Mouse (Mus musculus) brown adipose tissue, adult 24 weeks (tissue): ENCODE data around the gene Dnah6. TPM values are rescaled to one million over a fixed set of nuclear protein-coding genes. Genes with fewer than 3 reads are reported as not detected.

Experiments used
- H3K27ac ChIP-seq: fragments of 200-500 bp; replicated peaks from 2 replicates; pipeline ENCODE4 v1.5.1; 2012; ENCODE audit warnings: low read depth, mild to moderate bottlenecking, low read length
- H3K4me1 ChIP-seq: fragments of 200-500 bp; 2 replicates; pipeline ENCODE4 v1.6.1; 2012; ENCODE audit warnings: low read length, mixed read lengths; ENCODE audit not compliant: control insufficient read depth, insufficient read depth, insufficient read length
- H3K4me3 ChIP-seq: fragments of 200-500 bp; 2 replicates; pipeline ENCODE4 v1.5.1; 2012; ENCODE audit warnings: low read depth, mild to moderate bottlenecking, low read length, moderate library complexity; ENCODE audit not compliant: insufficient read depth
- polyA plus RNA-seq: library from polyadenylated mRNA; stranded (reverse); fragments of >200 nt; gene quantifications from 2 replicates; pipeline ENCODE4 v1.2.4, GENCODE M21; 2012; ENCODE audit not compliant: missing spikeins, insufficient read depth, insufficient read length

The Dnah6 gene
- polyA plus RNA-seq, 1 experiment = not detected

DNA sequence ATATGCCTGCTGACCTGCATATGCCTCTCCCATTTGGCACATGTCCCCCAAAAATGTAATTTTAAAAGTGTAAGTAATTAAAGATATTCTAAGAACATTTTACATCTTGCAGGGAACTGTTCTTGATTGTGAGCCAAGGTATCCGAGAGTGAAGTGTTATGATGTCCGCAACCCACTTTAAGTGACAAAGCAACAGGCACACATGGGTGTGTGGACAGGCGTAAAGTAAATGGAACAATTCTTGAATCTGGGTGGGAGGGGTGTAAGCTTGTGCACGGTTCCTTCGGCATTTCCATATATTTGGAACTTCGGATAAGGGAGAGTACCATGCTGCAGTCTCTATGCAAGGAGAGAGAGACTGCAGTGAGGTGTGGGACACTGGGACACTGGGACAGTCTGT is 11.9 kb downstream of the Dnah6 start:
- Histone ChIP-seq H3K4me3 (no peak overlapping the region), H3K27ac (no peak overlapping the region), H3K4me1 (no peaks in the 10 kb centered on the region)

DNA sequence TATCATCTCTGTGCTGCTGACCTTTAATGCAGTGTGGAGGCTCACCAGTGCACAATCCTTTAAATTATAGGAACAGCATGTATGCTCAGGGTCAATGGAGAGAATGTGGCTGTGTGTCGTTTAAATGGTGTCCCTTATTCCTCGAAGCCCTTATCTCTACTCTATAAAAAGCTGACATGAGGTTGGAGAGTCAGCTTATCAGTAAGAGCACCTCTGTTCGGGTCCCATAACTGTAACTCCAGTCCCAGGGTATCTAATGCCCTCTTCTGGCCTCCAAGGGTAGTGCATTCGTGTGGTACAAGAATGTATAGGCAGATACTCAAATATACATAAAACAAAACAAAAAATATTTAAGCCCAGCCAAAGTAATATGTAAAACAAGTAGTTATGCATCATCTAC is 16.5 kb downstream of the Dnah6 start:
- H3K4me1 ChIP-seq = no peaks in the 10 kb centered on the region
- H3K4me3 ChIP-seq = no peak overlapping the region
- H3K27ac ChIP-seq = no peak overlapping the region

- Histone ChIP-seq H3K4me3 (no peak overlapping the region), H3K27ac (no peak overlapping the region), H3K4me1 (no peaks in the 10 kb centered on the region)
Observed at GRCm38 (mm10) chr6:73203724-73204123, 17.7 kb downstream of the Dnah6 start.

DNA sequence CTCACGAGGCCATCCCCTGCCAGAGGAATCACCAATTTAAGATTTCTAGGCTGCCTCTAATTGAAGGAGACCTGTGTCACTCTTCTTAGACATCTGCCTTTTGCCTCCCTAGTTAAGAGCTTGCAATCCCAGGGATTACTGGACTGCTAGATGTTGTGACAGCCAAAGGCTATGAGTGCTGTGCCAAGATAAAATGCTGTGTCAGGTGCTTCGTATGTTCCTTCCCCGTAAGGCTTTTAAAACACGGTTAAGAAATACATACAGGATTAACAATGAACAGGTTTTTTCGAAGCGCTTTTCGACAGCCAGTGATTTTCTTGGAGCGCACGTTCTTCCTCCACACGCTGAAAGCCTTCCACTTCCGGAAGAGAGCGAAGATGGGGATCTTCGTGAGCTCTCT is 26.2 kb downstream of the Dnah6 start:
- no peak overlapping the region for H3K4me3 ChIP-seq
- no peak overlapping the region for H3K27ac ChIP-seq
- no peaks in the 10 kb centered on the region for H3K4me1 ChIP-seq

DNA sequence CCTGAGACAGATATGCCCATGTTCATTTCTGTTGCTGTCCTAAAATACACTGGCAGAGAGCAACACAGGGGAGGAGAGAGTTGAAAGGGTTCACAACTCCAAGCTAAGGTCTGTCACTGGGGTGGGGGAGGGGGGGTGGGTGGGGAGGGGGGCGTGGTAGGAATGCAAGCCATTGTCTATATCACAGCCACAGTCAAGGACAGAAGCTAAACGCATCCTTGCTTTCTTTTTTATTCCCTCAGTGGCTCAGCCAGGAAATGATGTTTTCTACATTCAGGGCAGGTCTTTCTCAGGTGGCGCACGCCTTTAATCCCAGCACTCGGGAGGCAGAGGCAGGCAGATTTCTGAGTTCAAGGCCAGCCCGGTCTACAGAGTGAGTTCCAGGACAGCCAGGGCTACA is 30.7 kb downstream of the Dnah6 start:
- Histone ChIP-seq H3K4me3 (no peak overlapping the region), H3K4me1 (no peaks in the 10 kb centered on the region), H3K27ac (no peak overlapping the region)

- Histone ChIP-seq H3K4me3 (no peak overlapping the region), H3K27ac (no peak overlapping the region), H3K4me1 (no peaks in the 10 kb centered on the region)
Observed at GRCm38 (mm10) chr6:73184276-73184675, 37.2 kb downstream of the Dnah6 start.

DNA sequence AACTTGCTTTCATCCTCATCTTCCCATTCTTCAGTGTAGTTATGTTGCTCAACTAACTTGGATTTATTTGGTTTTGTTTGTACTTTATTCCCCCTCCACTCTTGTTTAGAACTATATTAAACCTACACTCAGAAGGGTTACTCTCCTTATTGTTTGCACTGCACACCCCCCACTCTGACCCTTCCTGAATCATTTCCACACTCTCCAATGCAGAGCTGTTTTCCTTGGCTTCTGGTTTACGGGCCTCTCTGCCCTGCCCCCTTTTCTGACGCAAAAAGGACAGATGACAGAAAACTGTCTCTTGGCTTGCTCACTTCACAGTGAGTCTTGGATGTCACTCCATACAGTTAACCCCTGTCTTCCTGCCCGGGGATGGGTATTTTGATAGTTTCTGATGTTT is 38.5 kb downstream of the Dnah6 start:
- H3K4me3 ChIP-seq = no peak overlapping the region
- H3K4me1 ChIP-seq = no peaks in the 10 kb centered on the region
- no peak overlapping the region for H3K27ac ChIP-seq

DNA sequence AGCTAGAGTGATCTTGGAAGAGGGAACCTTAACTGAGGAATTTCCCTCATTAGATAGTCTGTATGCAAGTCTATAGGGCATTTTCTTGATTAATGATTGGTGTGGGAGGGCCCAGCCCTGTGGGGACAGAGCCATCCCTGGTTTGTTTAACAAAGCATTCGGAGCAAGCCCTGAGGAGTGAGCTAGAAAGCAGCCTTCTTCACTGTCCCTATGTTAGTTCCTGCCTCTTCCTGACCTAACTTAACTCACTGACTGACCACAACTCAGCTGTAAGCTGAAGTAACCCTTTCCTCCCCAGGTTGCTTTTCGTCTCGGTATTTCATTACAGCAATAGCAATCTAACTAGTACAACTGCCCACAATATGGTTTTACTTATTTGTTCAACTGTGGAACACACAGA is 39.0 kb downstream of the Dnah6 start:
- H3K4me1 ChIP-seq = no peaks in the 10 kb centered on the region
- H3K4me3 ChIP-seq = no peak overlapping the region
- no peak overlapping the region for H3K27ac ChIP-seq

- Histone ChIP-seq H3K4me3 (no peak overlapping the region), H3K4me1 (no peaks in the 10 kb centered on the region), H3K27ac (no peak overlapping the region)
Observed at GRCm38 (mm10) chr6:73182006-73182405, 39.4 kb downstream of the Dnah6 start.

- Histone ChIP-seq H3K4me1 (no peaks in the 10 kb centered on the region), H3K27ac (no peak overlapping the region), H3K4me3 (no peak overlapping the region)
Observed at GRCm38 (mm10) chr6:73175156-73175555, 46.3 kb downstream of the Dnah6 start.

- Histone ChIP-seq H3K4me1 (no peaks in the 10 kb centered on the region), H3K4me3 (no peak overlapping the region), H3K27ac (no peak overlapping the region)
Observed at GRCm38 (mm10) chr6:73167230-73167629, 54.2 kb downstream of the Dnah6 start.

GRCm38 (mm10) chr6:73162958-73163357 is 58.5 kb downstream of the Dnah6 start:
- Histone ChIP-seq H3K4me1 (no peaks in the 10 kb centered on the region), H3K4me3 (no peak overlapping the region), H3K27ac (no peak overlapping the region)

GRCm38 (mm10) chr6:73161338-73161737 is 60.1 kb downstream of the Dnah6 start:
- no peak overlapping the region for H3K27ac ChIP-seq
- no peak overlapping the region for H3K4me3 ChIP-seq
- H3K4me1 ChIP-seq = no peaks in the 10 kb centered on the region

DNA sequence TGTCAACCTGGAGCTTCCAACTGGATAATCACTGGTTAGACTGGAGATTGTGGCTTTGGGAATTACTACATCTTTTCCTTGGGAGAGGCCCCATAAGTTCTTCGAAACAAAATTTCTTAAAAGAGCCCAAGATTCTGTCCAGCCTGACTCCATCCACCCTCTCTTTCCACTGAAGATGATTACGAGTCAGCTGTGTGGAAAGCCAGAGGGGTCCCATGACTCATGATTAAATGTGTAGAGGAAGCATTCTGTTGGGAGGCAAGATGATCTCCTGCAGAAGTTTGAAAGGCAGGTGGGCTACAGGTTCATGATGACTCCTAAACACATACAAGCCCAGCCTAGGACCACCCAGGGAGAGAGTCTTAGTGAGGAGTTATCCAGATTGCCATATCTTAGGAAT is 66.0 kb downstream of the Dnah6 start:
- Histone ChIP-seq H3K27ac (no peak overlapping the region), H3K4me1 (no peaks in the 10 kb centered on the region), H3K4me3 (no peak overlapping the region)

DNA sequence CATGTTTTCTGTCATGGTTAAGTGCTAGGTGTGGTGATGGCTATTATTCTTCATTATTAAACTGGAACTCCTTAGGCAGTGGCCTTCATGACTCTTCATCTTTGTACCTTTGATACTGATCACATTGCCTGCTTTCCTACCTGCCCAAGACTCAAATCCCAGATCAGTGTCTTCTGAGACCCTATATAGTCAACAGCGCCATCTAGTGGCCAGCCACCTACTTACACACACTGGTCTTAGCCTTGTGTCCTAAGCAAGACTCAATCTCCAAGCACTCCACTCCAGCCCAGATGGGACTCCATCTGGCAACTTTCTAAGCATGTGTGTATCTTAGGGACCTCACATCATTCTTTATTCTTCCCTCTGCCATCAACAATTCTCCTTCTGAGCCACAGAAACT is 67.8 kb downstream of the Dnah6 start:
- Histone ChIP-seq H3K27ac (no peak overlapping the region), H3K4me3 (no peak overlapping the region), H3K4me1 (no peaks in the 10 kb centered on the region)

GRCm38 (mm10) chr6:73143403-73143802 is 78.0 kb downstream of the Dnah6 start:
- Histone ChIP-seq H3K4me1 (no peaks in the 10 kb centered on the region), H3K27ac (no peak overlapping the region), H3K4me3 (no peak overlapping the region)

GRCm38 (mm10) chr6:73142776-73143175 is 78.7 kb downstream of the Dnah6 start:
- no peak overlapping the region for H3K27ac ChIP-seq
- no peak overlapping the region for H3K4me3 ChIP-seq
- H3K4me1 ChIP-seq = no peaks in the 10 kb centered on the region
